Mouse (Mus musculus) intestine, postnatal 0 days (tissue): ENCODE results near the gene St3gal5. TPM values are rescaled to one million over a fixed set of nuclear protein-coding genes. Genes with fewer than 3 reads are reported as not detected.
A peak's percentile ranks its signal among the peaks of the same experiment; 100 is the strongest.

Experiments used
- ATAC-seq: fragments of 200-750 bp; cut with Nextera tagmentation; 2 replicates; pipeline ENCODE4 v1.8.0; 2017; ENCODE audit warnings: mild to moderate bottlenecking, moderate TSS enrichment, moderate library complexity
- H3K27ac ChIP-seq: fragments of 300-500 bp; sonication (generic); 2 replicates; pipeline ENCODE4 v1.5.1; 2014; ENCODE audit warnings: mild to moderate bottlenecking, low read depth, low read length, moderate library complexity
- H3K27me3 ChIP-seq: fragments of 300-500 bp; sonication (generic); replicated peaks from 2 replicates; pipeline ENCODE4 v1.6.1; 2014; ENCODE audit warnings: low read length, mixed read lengths; ENCODE audit not compliant: control insufficient read depth, insufficient read depth
- H3K36me3 ChIP-seq: fragments of 300-500 bp; sonication (generic); 2 replicates; pipeline ENCODE4 v1.6.1; 2014; ENCODE audit warnings: mild to moderate bottlenecking, moderate library complexity; ENCODE audit not compliant: control insufficient read depth, insufficient read depth
- H3K4me1 ChIP-seq: fragments of 300-500 bp; sonication (generic); replicated peaks from 2 replicates; pipeline ENCODE4 v1.6.1; 2014; ENCODE audit warnings: antibody characterized with exemption, low read length, mixed read lengths; ENCODE audit not compliant: control insufficient read depth, insufficient read depth
- H3K4me2 ChIP-seq: fragments of 300-500 bp; sonication (generic); replicated peaks from 2 replicates; pipeline ENCODE4 v1.6.1; 2014; ENCODE audit warnings: low read depth, mild to moderate bottlenecking, moderate library complexity
- H3K4me3 ChIP-seq: fragments of 300-500 bp; sonication (generic); 2 replicates; pipeline ENCODE4 v1.5.1; 2014; ENCODE audit warnings: low read depth, low read length
- H3K9ac ChIP-seq: fragments of 300-500 bp; sonication (generic); 2 replicates; pipeline ENCODE4 v1.6.1; 2014; ENCODE audit warnings: mild to moderate bottlenecking, low read depth, low read length
- H3K9me3 ChIP-seq: fragments of 300-500 bp; sonication (generic); 2 replicates; pipeline ENCODE4 v1.6.1; 2016; ENCODE audit warnings: mixed run types; ENCODE audit not compliant: control insufficient read depth
- CTCF ChIP-seq: sonication (generic); IDR thresholded peaks from 2 replicates; pipeline ENCODE4 v1.5.1; 2016; ENCODE audit warnings: low read depth, mild to moderate bottlenecking, control low read depth, antibody characterized with exemption, moderate library complexity
- WGBS: fragments of 180-500 bp; shearing (Covaris S2); extraction: QIAGEN DNeasy Blood & Tissue Kit; methylation state at CpG from one replicate; pipeline ENCODE4 v1.1.7; 2014; 5-methylcytosine and 5-hydroxymethylcytosine counted together
- polyA plus RNA-seq: library from polyadenylated mRNA; unstranded; fragments of >200 nt; fragmentation: Nextera tagmentation; extraction: Ambion mirVana; gene quantifications from 2 replicates; pipeline ENCODE4 v1.2.1, GENCODE M21; 2015

St3gal5 gene
- polyA plus RNA-seq, 1 experiment from 2014 or later = 69.0 TPM

DNA sequence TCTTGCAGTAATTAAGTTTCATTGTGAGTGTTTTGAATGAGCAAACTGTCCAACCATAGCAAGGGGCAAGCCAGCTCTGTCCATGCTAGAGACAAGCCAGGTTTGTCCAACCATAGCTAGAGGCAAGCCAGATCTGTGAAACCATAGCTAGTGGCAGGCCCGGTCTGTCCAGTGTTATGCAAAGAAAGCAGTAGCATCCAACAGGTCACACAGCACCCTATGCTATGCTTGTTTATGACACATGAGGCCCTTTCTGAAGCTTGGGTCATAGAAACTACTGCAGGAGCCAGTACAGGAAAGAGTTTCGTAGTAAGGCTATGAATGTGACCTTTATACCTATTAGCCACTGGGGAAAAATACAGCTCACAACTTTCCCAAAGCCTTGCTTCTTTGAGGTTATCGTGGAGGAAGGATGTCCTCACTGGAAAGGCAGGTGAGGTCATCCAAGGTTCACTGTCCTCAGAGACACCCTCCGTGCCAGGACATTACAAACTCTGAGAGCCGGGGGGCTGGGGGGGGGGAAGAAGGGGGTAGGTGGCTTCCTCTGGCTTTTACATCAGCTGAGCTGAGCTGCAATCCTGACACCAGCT lies 26.0 kb upstream of the St3gal5 start:
- Histone ChIP-seq H3K9me3 (no peaks in the 10 kb centered on the region), H3K36me3 (no peaks in the 10 kb centered on the region), H3K27ac (peak overlapping the region; percentile 82), H3K4me2 (no peak overlapping the region), H3K4me1 (no peaks in the 10 kb centered on the region), H3K9ac (no peak overlapping the region), H3K4me3 (no peak overlapping the region), H3K27me3 (no peaks in the 10 kb centered on the region)
- WGBS = 31% methylated on average over 5 of the region's 5 CpGs
- TF ChIP-seq CTCF = no peak
- ATAC-seq = peak; percentile 88

DNA sequence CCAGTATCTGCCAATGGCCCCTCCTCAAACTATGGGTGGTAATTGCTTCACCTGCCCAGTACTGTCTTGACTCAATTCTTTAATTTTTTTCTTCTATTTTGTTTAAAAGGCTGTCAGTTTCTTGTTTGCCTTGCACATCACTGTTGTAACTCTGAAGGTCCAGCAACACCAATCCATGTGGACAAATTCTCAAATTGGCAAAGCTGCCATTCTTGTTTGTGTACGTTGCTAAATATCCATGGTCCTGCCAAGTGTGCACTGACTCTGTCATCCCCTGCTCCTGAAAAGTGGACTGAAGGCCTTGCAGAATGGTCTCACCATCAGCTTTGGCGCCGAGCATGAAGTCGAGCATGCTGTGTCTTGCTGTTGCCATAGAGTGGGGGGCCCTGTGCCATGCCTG lies 23.6 kb upstream of the St3gal5 start:
- no peak overlapping the region for H3K4me2 ChIP-seq
- 92% methylated on average over 4 of the region's 4 CpGs for WGBS
- H3K27ac ChIP-seq = no peak overlapping the region
- no peaks in the 10 kb centered on the region for H3K4me1 ChIP-seq
- no peaks in the 10 kb centered on the region for H3K27me3 ChIP-seq
- TF ChIP-seq CTCF = no peak
- H3K9me3 ChIP-seq = no peaks in the 10 kb centered on the region
- no peaks in the 10 kb centered on the region for H3K36me3 ChIP-seq
- H3K9ac ChIP-seq = no peak overlapping the region
- H3K4me3 ChIP-seq = no peak overlapping the region
- ATAC-seq = no peak

DNA sequence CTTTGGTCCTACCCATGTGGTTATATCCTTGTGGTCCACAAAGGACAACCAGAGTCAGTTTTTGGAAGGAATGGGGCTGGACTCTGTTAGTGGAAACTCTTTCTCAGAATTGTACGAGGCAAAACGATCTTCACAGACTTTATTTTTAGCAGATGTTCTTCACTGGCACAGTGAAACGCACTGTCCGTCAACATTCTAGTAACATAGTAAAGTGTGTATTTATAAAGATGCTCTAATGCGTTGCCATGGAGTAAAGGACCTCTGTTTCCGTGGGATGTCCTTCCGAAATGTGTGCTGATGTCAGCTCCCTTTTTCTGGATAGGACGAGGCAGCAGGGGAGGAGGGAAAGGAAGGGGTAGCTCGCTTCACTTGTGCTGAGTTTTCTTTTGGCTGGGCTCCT lies 20.9 kb upstream of the St3gal5 start:
- 67% methylated on average over 9 of the region's 9 CpGs for WGBS
- H3K9me3 ChIP-seq = no peaks in the 10 kb centered on the region

DNA sequence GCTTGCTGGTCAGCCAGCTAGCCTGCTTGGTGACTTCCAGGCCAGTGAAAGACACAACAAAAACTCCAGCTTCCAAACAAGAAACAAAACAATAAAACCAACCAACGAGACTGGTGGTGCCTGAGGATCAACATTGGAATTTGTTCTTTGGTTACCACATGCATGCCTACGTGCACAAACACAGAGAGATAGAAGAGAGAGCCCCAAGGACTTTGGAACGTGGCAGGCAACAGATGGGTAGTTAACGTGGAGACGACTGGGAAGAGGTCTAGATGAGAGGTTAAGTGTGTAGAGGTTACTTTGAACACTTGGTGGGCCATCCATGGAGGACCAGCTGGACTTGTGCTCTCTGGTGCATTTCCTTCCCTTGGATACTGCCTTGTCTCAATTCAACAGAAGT lies 19.2 kb upstream of the St3gal5 start:
- WGBS = 53% methylated on average over 5 of the region's 5 CpGs
- Histone ChIP-seq H3K4me2 (no peak overlapping the region), H3K27ac (peak overlapping the region; percentile 78), H3K9ac (no peak overlapping the region), H3K4me3 (no peak overlapping the region), H3K9me3 (no peaks in the 10 kb centered on the region), H3K27me3 (no peaks in the 10 kb centered on the region), H3K36me3 (no peaks in the 10 kb centered on the region), H3K4me1 (no peaks in the 10 kb centered on the region)
- no peak for TF ChIP-seq CTCF
- ATAC-seq = peak; percentile 84

More for the DNA sequence above, 20.9 kb upstream of the St3gal5 start:
- TF ChIP-seq CTCF = no peak
- H3K4me3 ChIP-seq = no peak overlapping the region
- H3K36me3 ChIP-seq = no peaks in the 10 kb centered on the region
- no peak for ATAC-seq
- no peak overlapping the region for H3K4me2 ChIP-seq
- H3K9ac ChIP-seq = no peak overlapping the region
- H3K4me1 ChIP-seq = no peaks in the 10 kb centered on the region
- H3K27ac ChIP-seq = no peak overlapping the region
- H3K27me3 ChIP-seq = no peaks in the 10 kb centered on the region

DNA sequence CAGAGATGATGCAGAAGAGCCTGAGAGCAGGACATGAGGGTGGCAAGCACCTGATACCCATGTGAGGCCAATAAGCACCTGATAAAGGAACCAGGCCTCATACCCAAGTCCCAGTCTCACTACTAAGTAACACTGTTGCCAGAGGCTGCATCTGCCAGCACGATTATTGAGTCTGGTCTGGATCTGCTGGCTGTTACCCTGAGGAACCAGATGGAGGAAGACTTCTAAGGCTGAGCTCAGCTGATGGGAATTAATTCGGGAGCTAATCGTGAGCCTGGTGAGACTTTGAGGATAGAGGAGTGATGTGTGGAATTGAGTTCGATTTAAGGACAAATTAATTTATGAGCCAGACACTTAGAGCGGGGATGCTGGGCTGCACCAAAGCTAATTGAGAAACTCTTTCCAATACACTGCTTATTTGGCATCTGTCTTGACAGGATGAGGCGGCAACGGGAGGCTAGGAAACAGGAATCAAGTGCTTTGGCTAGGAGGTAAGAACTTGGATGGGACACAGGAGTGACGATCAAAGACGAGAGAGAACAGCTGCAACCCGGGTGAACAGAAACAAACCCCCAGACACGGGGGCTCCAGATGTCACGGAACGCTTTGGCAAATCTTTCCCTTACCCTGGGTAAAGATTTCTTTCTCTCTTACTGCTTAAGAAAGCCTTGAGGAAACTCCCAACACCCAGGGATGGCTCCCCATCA lies 15.9 kb upstream of the St3gal5 start:
- TF ChIP-seq CTCF = no peak
- 86% methylated on average over 13 of the region's 13 CpGs for WGBS
- Histone ChIP-seq H3K9me3 (no peaks in the 10 kb centered on the region), H3K4me3 (no peak overlapping the region), H3K36me3 (no peaks in the 10 kb centered on the region), H3K9ac (no peak overlapping the region), H3K4me1 (no peaks in the 10 kb centered on the region), H3K27me3 (no peaks in the 10 kb centered on the region), H3K27ac (no peak overlapping the region), H3K4me2 (no peak overlapping the region)
- ATAC-seq = no peak

DNA sequence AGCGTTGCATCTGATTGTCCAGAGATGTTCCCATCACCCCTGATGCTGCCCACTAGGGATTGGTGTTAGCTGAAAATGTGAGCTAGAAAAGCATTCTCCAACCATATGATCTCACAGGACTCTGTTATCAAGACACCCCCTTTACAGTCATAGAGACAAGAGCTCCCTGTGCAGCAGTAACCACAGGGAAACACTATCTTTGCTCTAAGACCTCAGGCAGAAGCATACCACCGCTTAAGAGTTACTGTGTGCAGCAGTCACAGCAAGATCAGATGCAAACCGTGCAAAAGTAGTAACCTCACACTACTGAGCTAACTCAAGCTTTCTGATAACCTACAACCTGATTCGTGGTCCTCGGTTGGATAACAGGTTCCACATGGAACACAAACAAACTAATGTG lies 10.0 kb upstream of the St3gal5 start:
- Histone ChIP-seq H3K9me3 (no peaks in the 10 kb centered on the region), H3K4me2 (no peak overlapping the region), H3K9ac (no peak overlapping the region), H3K4me3 (no peak overlapping the region), H3K36me3 (no peaks in the 10 kb centered on the region), H3K27ac (no peak overlapping the region), H3K4me1 (no peaks in the 10 kb centered on the region), H3K27me3 (no peaks in the 10 kb centered on the region)
- 64% methylated on average over 5 of the region's 5 CpGs for WGBS
- ATAC-seq = no peak
- no peak for TF ChIP-seq CTCF
